Mouse (Mus musculus) heart, postnatal 14 days (tissue): ENCODE measurements at regions not wholly inside any gene's neighbourhood (a gene's known extent, or its start where the extent isn't known, plus 50 kb on each side); places are given as distances from the start of the nearest gene placed in this dataset.
"Not testable (repeated sequence)": the region's sequence is repeated elsewhere in the genome, so short reads cannot be mapped to it uniquely, and the experiment has no call there.

Experiments
- DNase-seq, 2 experiments: peaks; one replicate each; pipeline ENCODE4 v3.0.0; 2021 to 2022
- intact Hi-C: fragments of 180-260 bp; cut with DNase I; formaldehyde crosslinking; loops from one replicate; pipeline ENCODE4 v1.15.1; 2025

- no peak for DNase-seq
- intact Hi-C loops = no loop called here
These were observed 216.0 kb upstream of the Btg1 start for GRCm38 (mm10) chr10:96400793-96401192.

DNA sequence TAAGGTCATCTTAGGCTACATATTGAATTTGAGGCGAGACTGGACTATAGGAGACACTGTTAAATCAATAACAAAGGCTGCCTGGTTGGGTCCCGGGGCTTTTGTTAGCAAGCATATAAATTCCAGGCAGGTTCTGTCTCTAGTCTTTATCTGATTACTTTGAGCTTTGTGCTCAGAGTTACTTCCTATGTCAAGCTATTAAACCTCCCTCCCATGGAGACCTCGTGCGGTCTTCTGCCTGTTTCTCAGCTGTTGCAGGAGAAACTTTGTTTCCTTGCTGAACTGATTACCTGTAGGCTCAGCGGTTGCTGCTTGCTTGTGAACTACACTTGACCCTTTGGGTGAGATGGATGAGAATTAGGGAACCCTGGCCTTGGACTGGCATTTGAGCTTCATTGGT, 210.5 kb upstream of the Btg1 start:
- intact Hi-C loops = no loop called here
- DNase-seq = no peak

DNA sequence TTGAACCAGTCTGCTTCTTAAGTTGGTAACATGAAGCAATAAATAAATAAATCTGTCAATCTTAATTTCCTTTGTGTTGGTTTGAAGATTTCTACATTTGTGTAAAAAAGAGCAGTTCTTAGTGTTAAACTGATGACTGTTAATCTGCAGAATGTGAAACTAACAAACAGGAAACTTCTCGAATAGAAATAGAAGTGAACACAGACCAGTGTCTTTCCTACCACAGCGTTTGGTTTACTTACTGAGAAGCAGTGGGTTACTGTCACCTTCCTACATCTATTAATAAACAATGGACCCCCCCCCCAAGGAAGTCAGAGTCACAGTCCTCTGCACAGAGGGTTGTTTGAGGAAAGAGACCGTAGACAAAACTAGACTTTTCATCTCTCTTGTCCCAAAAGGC, 209.0 kb upstream of the Btg1 start:
- intact Hi-C loops = no loop called here
- no peak for DNase-seq

DNA sequence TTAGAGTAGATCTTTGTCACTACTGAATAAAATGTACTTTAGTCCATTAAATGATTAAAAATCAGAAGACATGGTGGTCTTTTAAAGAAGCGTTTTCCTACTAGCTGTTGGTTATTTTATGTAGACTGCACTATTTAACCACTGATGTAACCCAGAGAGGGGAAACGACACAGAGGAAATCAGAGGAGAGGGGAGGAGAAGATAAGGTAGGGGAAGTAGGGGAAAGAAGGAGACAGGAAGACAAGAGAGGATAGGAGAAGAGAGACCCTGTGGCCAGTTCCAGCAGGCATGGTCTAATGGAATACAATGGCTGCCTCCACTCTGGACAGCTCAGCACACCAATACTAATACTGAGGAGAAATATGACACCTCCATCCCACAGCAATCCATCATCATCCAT, 208.6 kb upstream of the Btg1 start:
- intact Hi-C loops = no loop called here
- no peak for DNase-seq

- intact Hi-C loops = no loop called here
- no peak for DNase-seq
These were observed 206.8 kb upstream of the Btg1 start for GRCm38 (mm10) chr10:96410028-96410427.

DNA sequence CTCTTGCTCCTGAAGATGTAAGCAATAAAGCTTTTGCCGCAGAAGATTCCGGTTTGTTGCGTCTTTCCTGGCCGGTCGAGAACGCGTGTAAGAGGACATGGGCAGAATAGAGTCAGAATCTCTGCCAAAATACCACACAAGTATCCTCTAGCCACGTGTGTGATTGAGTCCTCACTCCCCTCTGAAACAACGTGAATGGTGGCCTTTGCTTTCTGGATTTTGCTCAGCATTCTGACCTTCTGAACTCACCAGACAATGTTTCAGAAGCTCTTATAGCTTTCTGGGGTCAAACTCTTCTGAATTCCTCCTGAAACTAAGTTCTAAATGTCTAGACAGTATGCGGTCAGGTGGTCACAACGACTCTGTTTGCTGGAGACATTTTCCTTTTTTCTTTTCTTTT, 202.0 kb upstream of the Btg1 start:
- intact Hi-C loops = no loop called here
- DNase-seq = no peak

GRCm38 (mm10) chr10:96421506-96421905, 195.3 kb upstream of the Btg1 start:
- intact Hi-C loops = not testable (repeated sequence)

GRCm38 (mm10) chr10:96427407-96427806, 189.4 kb upstream of the Btg1 start:
- intact Hi-C loops = no loop called here
- DNase-seq = no peak

More at GRCm38 (mm10) chr10:96421506-96421905, 195.3 kb upstream of the Btg1 start:
- not testable (repeated sequence) for DNase-seq

DNA sequence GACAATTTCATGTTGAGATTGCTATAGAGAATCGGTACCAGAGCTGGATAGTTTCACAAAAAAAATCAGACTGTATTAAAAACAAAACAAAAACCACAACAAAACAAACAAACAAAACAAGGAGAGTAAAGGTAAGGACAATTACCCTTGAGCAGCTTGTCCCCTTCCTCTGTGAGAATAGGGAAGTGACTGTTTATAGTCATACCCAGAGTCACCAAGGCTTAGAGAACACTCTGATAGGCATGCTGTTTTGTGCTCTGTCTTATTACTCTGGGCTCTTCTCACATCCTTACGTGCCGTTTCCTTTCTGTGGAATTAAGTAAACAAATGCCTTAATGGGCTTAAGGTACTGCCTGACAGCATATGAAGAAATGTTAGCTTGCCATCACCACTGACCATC, 186.7 kb upstream of the Btg1 start:
- intact Hi-C loops = loop anchor here (10.0 kb wide), 1 partner anchor 205 kb away; no protein-coding TSS in a partner anchor
- no peak for DNase-seq

- no peak for DNase-seq
- intact Hi-C loops = loop anchor here (10.0 kb wide), 1 partner anchor 210 kb away; no protein-coding TSS in a partner anchor
These were observed 181.7 kb upstream of the Btg1 start for GRCm38 (mm10) chr10:96435109-96435508.

DNA sequence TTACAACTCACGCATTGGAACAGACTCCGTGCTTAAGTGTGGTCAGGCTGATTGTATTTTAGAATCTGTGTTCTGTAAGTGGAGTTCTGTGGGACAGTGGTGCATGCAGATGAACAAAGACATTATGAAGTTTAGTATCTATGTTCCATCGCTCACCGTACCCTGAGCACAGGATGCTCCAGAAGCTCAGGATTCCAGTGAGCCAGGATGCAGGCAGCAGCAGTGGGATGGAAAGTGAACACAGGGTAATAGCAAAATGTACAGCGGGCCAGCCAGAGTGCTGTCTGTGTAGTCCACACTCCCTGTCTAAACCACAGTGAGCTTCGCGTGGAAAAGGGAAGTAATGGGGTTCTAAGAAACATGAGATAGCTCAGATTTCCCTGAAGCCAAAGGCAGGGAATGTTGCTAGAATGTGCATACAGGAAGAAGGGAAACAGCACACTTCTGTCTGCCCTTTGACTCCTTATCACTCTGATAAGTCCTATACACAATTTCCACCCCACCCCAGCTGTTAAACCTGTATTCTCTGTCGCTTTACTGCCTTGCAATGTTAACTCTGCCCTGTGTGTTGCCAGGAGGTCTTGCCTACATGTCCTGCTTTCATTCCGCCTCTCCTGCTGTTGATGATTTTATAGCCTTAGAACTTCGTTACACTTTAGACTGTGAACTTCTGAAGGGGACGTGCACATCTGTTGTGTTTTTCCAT, 178.3 kb upstream of the Btg1 start:
- intact Hi-C loops = loop anchor here (10.0 kb wide), 1 partner anchor 214 kb away; no protein-coding TSS in a partner anchor
- DNase-seq = no peak

GRCm38 (mm10) chr10:96442165-96442564, 174.6 kb upstream of the Btg1 start:
- intact Hi-C loops = no loop called here
- no peak for DNase-seq

DNA sequence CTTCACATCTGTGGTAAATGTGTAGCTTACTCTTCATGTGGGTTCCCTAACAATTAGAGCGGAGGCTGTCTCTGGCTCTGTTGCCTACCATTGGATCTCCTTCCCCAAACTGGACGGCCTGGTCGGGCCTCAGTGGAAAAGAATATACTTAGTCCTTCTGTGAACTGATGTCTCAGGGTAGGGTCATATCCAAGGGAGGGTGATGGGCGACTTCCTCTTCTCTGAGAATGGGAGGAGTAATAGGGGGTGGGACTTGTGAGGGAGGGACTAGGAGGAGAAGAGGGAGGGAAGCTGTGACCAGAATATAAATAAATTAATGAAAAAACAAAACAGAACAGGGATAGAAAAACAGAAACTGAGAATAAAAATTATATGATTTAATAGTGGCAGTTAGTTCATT, 166.5 kb upstream of the Btg1 start:
- DNase-seq = no peak
- intact Hi-C loops = no loop called here

DNA sequence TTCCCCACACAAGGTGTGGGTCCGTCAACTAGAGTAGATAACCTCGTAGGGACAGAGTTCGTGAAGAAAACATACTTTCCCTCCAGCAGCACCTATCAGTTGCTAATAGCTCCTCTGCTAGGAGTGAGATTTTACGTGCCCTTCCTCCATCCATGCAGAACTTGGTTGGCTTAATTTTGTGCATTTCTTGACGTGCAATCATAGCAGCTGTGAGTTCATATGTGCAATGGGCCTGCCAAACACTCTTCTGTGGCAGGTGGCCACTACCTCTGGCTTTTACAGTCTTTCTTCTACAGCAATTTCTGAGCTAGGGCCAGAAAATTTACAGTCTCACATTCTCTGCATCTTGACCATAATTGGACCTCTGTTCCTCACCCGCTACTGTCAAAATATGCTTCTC, 161.9 kb upstream of the Btg1 start:
- intact Hi-C loops = no loop called here
- DNase-seq = no peak

DNA sequence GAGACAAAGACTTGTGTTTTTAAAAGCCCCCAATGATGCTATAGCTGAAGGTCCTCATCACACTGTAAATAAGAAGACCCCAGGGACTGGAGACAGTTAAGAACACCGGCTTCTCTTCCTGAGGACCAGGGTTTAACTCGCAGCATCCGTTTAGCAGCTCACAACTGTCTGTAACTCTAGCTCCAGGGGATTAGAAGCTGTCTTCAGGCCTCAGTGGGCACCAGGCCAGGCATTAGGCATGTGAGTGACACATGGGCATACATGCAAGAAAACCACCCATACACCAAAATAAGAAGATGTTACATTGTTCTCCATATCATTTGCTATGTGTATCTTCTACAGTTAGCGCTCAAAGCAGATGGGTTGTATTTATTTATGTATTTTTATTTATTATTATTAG, 158.3 kb upstream of the Btg1 start:
- no peak for DNase-seq
- intact Hi-C loops = no loop called here

DNA sequence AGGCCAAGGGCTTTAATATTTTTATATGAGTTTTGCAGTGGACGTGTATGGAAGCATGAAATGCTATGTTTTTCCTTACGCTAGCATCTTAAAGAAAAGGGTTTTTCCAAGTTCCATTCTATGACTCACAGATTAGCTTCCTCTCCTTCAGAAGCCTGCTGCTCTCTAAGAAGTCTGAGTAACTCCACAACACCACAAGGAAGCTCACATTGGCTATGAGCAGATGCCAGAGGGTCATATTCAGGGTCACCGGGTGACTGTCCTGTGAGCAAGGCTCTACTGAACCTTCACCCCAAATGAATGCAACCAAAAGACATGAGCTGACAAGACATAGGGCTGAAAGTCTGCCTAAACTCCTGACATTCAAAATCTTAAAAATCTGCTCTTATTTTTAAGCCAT, 157.6 kb upstream of the Btg1 start:
- intact Hi-C loops = no loop called here
- no peak for DNase-seq

GRCm38 (mm10) chr10:96460151-96460550, 156.7 kb upstream of the Btg1 start:
- no peak for DNase-seq
- intact Hi-C loops = no loop called here

DNA sequence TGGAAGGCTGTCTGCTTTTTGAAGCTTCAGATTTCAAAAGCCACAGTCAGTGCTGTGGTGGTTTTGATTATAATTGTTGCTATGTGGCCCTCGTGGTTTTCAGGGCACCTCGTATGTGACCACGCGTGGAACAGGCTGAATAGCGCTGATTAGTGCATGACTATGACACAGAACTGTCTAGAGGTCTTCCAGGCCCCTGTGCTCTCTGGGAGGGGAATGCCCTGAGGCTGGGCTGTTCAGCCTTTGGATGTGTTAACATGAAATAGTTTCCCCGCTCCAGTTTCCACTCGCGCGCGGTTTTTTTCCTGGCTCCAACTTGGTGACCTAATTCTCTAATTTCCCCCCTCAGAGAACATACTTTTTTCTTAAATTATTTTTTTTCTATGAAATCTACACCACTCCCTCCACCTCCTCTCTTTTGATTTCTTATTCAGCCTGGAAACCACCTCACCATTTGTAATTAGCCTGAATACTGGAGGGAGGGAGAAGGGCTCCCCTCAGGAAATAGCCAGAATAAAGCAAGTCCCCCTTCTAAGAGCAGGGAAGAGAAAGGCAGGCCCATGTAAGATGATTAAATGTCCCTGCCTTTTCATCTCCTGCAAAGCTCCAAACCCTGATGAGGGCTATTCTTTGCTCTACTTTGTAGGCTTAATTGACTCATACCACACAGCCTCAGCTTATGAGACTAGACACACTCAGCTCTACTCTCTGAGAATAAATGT, 156.0 kb upstream of the Btg1 start:
- intact Hi-C loops = no loop called here

GRCm38 (mm10) chr10:96465967-96466366, 150.8 kb upstream of the Btg1 start:
- DNase-seq = no peak
- intact Hi-C loops = no loop called here

More for the DNA sequence above, 156.0 kb upstream of the Btg1 start:
- DNase-seq = no peak

DNA sequence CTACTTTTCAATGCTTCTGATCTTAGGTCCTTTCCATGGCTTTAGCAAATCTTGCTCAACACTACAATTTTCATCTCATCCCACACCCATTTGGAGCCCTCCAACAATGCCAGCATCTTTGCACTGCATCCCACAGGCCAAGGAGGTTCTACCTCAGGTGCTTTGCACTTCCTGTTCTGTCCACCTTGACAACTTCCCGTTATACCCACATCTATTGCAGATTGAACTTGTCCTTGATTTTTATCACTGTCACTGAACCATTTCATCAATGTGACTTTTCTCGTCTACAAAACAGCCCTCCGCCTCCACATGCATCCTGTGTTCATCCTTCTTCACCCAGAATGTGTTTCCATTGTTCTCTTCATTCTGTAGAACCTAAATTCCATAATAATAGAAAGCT, 150.0 kb upstream of the Btg1 start:
- no peak for DNase-seq
- intact Hi-C loops = no loop called here

- DNase-seq = no peak
- intact Hi-C loops = no loop called here
These were observed 149.1 kb upstream of the Btg1 start for GRCm38 (mm10) chr10:96467661-96468060.

GRCm38 (mm10) chr10:96471523-96471922, 145.3 kb upstream of the Btg1 start:
- intact Hi-C loops = no loop called here

More at GRCm38 (mm10) chr10:96471523-96471922, 145.3 kb upstream of the Btg1 start:
- no peak for DNase-seq
